Mouse (Mus musculus) monocyte, adult 5-6 weeks (primary cell): ENCODE measurements around the gene Cd274. TPM values are rescaled to one million over a fixed set of nuclear protein-coding genes. Genes with fewer than 3 reads are reported as not detected.

ENCODE experiments used
- ATAC-seq: fragments of 153-309, 156-312 bp; replicated peaks from 2 replicates; pipeline ENCODE4 v1.8.0; 2017; ENCODE audit warnings: mild to moderate bottlenecking; ENCODE audit not compliant: low TSS enrichment, insufficient number of reproducible peaks, severe bottlenecking, poor library complexity, low FRiP score
- total RNA-seq: library from RNA; stranded (forward); fragments of 200-1000, 200-491, 200-594 nt; gene quantifications from 3 replicates; pipeline ENCODE4 v1.2.3, GENCODE M21; 2017

Gene Cd274
- total RNA-seq, 1 experiment from 2014 or later = 80.1 TPM

DNA sequence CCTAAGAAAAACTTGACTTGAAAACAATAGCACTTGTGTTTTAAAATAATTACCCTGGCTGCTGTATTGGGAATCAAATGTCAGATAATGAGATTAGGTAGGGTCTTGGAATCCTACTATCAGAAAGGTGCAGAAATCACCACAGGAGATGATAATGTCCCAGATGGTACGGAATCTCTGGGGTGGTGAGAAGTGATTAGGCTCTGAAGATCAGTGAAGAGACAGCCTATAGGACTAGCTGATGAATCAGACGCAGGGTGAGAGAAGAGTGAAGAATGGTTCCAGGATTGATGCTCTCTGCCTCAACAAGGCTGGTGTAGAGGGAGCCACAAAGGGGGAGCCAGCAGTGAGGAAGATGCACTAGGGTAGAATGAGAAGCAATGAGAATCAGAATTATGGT is 49.9 kb downstream of the Cd274 start:
- ATAC-seq = no peak

DNA sequence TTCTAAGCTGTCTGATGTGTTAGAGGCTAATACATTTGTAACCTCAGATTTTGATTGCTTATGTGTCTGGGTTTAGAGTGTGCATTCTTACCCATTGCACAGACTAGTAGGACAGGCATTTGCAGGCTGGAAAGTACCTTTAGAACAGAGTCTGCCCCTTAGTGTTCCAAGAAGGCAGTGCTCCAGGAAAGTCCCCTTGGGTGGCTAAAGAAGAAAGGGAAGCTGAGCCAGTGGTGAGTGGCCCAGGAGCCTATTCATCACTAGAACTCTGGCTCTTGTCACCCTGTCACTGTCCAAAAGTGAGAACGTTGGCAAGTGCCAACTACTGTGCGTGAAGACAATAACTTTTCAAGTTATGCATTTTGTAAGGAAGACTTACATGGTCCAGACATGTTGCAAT is 50.6 kb downstream of the Cd274 start:
- ATAC-seq = peak; percentile 10

DNA sequence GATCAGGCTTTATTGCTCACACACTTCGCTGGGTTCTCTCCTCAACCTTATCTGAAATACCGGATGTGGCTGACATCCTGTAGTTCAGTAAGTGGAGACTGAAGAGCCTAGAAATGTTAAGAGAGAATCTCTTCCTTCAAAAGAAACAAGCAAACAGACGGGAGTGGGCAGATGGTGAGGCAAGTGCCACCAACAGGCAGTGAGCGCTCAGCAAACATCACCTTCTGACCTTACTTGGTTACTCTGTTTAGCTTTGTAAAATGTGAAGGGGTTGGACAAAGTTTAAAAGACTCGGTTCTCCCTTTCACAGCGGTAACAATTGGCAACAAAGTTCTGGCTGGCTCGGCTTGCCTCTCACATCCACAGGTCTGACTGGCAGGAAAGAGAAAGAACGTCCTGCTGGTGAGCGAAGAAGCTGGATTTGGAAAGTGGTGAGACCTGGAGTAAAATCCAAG is 51.4 kb downstream of the Cd274 start:
- ATAC-seq = peak; percentile 20; the same call in 1 of the 2 replicates

DNA sequence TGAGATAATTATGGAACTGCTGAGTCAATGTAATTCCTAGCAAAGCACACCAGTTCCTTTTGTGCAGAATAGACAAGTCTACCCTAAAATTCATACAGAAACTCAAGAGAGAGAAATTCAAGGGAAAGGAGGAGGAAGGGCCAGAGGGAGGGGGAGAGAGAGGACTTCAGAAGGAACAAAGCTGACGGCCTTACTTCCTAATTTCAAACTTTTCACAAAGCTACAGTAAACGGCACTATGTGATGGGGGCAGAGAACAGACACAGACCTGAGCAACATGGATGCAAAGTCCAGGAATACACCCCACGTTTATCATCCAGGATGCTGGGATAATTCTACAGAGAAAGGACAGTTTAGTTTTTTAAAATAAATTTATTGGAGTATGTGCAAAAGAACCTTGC is 52.3 kb downstream of the Cd274 start:
- peak; percentile 40 for ATAC-seq

DNA sequence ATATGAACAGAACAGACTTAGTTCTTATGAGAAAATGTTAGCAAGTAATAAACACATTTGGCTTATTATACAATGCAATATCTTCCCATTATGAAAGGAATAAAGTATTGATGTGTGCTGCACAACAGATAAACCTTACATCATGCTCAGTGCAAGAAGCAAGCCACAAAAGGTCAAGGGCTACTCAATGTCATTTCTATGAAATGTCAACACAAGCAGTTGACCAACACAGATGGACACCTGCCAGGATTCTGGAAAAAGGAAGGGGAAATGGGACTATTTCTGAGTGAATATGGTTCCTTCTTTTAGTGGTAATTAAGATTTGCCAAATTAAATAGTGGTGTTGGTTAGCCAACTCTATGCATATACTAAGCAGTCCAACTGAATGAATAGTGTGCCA is 52.7 kb downstream of the Cd274 start:
- peak; percentile 77 for ATAC-seq

DNA sequence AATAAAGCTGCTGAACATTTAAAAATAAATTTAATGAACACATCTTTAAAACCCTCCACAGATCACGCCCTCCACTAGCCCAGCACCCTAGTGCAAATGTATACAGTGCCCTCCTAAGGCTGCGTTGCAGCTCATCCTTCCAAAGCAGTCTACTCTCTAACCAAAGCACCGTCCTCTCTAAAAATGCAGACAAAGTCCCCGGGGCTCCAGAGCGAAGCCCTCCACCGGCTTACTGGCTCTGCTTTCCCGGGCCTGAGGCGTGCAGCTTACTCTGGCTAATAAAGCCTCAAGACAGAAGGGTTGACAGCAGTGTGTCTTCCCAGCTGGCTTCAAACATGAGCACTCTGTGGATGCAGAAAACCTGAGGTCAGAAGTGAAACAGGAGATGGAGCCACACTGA is 53.1 kb downstream of the Cd274 start:
- ATAC-seq = no peak

DNA sequence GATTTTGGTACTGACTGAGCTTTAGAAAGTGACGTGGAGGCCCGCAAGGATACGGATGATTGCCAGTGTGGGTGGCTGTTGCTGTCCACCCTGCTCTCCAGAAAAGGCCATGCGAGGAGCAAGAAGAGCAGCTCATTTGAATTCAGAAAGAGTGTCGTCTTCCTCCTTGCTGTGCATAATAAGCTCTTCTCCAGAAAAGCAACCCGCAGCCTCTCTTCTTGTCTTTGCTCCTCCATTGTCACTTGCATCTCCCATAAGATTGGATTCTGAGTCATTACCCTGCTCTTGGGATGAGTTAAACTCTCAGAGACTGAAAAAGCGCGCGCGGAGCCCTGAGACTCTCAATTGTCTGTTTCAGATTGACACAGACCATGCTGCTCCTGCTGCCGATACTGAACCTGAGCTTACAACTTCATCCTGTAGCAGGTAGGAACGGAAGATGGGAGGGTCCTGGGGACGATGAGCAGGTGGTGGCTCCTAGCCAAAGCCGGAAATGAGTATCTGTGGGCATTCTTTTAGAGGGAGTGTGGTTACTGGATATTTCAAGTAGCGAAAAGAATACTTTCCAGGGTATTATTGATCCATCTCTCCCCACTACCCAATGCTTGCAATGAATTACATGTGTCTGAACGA is 54.9 kb downstream of the Cd274 start:
- no peak for ATAC-seq

DNA sequence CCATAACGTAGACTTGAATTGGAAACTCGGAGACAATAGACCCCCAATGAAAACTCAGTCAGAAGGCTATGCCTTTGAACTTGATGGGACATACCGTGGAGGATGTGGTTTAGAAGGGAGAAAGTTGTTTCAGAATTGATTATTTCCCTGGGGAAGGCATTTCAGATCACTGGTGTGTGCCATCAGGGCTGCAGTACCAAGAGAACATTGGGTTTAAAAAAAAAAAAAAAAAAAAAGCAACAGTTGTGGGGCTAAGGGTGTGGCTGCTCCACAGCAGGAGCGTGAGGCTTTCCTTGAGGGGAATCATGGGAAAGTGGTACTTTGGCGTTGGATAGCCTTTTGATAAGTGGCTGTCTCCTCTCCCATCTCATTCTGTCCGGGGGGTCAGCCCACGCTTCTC is 55.5 kb downstream of the Cd274 start:
- no peak for ATAC-seq

DNA sequence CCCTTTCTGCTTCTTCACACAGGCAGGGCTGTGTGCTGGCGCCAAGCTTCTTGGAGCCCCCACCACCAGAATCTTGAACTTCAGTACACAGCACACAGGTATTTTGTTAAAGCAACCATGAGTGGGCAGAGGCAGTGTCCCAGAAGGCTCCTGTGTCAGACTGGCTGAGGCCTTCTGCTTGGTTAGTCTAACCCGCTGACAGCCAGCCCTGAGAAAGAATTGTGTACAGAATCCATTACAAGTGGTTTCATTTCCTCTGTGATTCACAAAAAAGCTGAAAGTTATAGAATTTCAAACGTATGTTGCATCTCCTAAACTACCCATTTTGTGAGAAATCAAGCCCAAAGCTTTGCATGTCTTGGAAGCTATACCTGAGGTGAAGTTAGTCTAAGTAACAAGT is 63.3 kb downstream of the Cd274 start:
- peak; percentile 57; the same call in 1 of the 2 replicates for ATAC-seq

DNA sequence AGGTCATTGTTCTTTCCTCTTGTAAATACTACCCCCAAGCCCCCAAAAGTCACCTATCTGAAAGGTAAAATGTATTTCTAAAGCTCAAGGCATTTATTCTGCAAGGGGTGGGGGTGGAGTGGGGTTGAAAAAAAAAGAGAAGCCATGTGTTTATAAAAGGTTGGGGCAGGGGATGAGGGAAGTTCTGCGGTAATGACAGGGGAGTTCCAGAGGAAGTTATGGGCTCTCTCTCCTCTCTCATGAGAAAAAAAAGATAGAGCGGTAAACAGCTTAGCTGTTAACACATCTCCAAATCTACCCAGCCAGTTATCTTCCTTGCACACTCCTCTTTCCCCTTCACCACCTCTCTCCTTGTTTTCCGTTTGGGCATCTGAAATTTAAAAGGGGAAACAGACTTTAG is 63.7 kb downstream of the Cd274 start:
- peak; percentile 93 for ATAC-seq

DNA sequence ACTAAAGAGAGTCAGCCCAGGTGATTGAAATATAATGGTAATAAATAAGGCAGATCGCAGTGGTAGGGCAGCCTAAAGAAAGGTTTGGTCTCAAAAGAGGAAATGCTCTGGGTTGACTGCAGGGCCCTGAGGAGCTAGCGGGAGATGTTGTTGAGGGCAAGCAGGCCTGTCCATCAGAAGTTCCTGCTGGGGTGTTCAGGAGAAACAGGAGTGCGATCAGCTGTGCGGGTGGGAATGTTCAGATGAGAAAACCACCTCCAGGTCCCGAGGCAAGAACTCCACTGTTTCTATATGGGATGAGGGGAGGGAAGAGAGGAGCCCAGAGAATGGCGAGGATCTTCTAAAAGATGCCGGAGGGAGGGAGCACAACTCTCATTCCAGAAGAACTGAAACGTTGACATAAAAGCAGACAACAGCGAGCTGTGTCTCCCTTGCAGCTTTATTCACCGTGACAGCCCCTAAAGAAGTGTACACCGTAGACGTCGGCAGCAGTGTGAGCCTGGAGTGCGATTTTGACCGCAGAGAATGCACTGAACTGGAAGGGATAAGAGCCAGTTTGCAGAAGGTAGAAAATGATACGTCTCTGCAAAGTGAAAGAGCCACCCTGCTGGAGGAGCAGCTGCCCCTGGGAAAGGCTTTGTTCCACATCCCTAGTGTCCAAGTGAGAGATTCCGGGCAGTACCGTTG is 69.7 kb downstream of the Cd274 start:
- no peak for ATAC-seq

Other genes with a start within 250 kb of the Cd274 start
- 123 to 164 TPM (median 125 TPM) in 3 replicates for gene Jak2, start 115.6 kb upstream of the Cd274 start, total RNA-seq
- gene Insl6, start 42.1 kb upstream of the Cd274 start, total RNA-seq = 10.8 to 13.7 TPM (median 11.6 TPM) in 3 replicates
- gene Rln1, start 32.8 kb upstream of the Cd274 start, total RNA-seq = 0.29 TPM in 1 of 3 replicates, not detected in the others
- 110 to 162 TPM (median 162 TPM) in 3 replicates for gene Plgrkt, start 65 bp upstream of the Cd274 start, total RNA-seq
- gene Pdcd1lg2, start 43.5 kb downstream of the Cd274 start, total RNA-seq = 3.8 to 7.9 TPM (median 6.5 TPM) in 3 replicates
- 58.8 to 70.8 TPM (median 64.9 TPM) in 3 replicates for gene Ric1, start 154.8 kb downstream of the Cd274 start, total RNA-seq